Mouse (Mus musculus) myocyte (in vitro differentiated cells): ENCODE data around the gene Arhgef3. TPM values are rescaled to one million over a fixed set of nuclear protein-coding genes. Genes with fewer than 3 reads are reported as not detected.

Source experiments
- H3K27me3 ChIP-seq: one replicate; pipeline ENCODE4 v1.6.1; 2011; ENCODE audit not compliant: control insufficient read depth, insufficient read depth, insufficient read length
- H3K36me3 ChIP-seq: one replicate; pipeline ENCODE4 v1.6.1; 2011; ENCODE audit not compliant: control insufficient read depth, insufficient read depth
- H3K4me2 ChIP-seq: one replicate; pipeline ENCODE4 v1.6.1; 2011; ENCODE audit warnings: low read depth, control low read depth
- H3K4me3 ChIP-seq: one replicate; pipeline ENCODE4 v1.5.1; 2011; ENCODE audit warnings: mild to moderate bottlenecking, control low read depth, moderate library complexity
- H3K79me2 ChIP-seq: one replicate; pipeline ENCODE4 v1.6.1; 2011; ENCODE audit not compliant: control insufficient read depth, insufficient read depth
- H3ac ChIP-seq: one replicate; pipeline ENCODE4 v1.6.1; 2011; ENCODE audit not compliant: control insufficient read depth, insufficient read length
- CEBPB ChIP-seq: IDR thresholded peaks from 2 replicates; pipeline ENCODE4 v1.6.1; 2011; ENCODE audit warnings: mild to moderate bottlenecking, moderate library complexity; ENCODE audit not compliant: poor library complexity, insufficient read depth, severe bottlenecking
- E2F4 ChIP-seq: IDR thresholded peaks from one replicate; pipeline ENCODE4 v1.6.1; 2011; ENCODE audit warnings: mild to moderate bottlenecking, control low read depth, moderate library complexity; ENCODE audit not compliant: insufficient read depth
- MAX ChIP-seq: IDR thresholded peaks from one replicate; pipeline ENCODE4 v1.6.1; 2011; ENCODE audit warnings: low read depth, mild to moderate bottlenecking, control low read depth
- MYOD1 ChIP-seq, 3 experiments: IDR thresholded peaks; one replicate each; pipeline ENCODE4 v1.6.1; 2011; ENCODE audit warnings: control low read depth in 2 of 3, low read depth in 2 of 3, mild to moderate bottlenecking in 2 of 3, moderate library complexity in 1 of 3; ENCODE audit not compliant: insufficient read length in 2 of 3, control insufficient read depth in 1 of 3
- MYOG ChIP-seq, 3 experiments: IDR thresholded peaks; one replicate each; pipeline ENCODE4 v1.6.1; 2011; ENCODE audit warnings: control low read depth in 2 of 3, low read depth in 2 of 3, mild to moderate bottlenecking in 2 of 3; ENCODE audit not compliant: insufficient read length in 2 of 3, control insufficient read depth in 1 of 3, insufficient read depth in 1 of 3
- POLR2A ChIP-seq: IDR thresholded peaks from one replicate; pipeline ENCODE4 v1.6.1; 2011; ENCODE audit warnings: low read depth, mild to moderate bottlenecking, control low read depth, moderate library complexity; ENCODE audit not compliant: insufficient read length
- POLR2AphosphoS2 ChIP-seq: IDR thresholded peaks from one replicate; pipeline ENCODE4 v1.6.1; 2011; ENCODE audit warnings: low read depth, control low read depth; ENCODE audit not compliant: insufficient read length
- REST ChIP-seq: IDR thresholded peaks from one replicate; pipeline ENCODE4 v1.6.1; 2011; ENCODE audit warnings: mild to moderate bottlenecking, control low read depth, moderate library complexity; ENCODE audit not compliant: insufficient read depth, insufficient read length
- SRF ChIP-seq: IDR thresholded peaks from one replicate; pipeline ENCODE4 v1.6.1; 2011; ENCODE audit warnings: low read depth; ENCODE audit not compliant: control insufficient read depth, insufficient read length
- TCF12 ChIP-seq: IDR thresholded peaks from one replicate; pipeline ENCODE4 v1.6.1; 2011; ENCODE audit warnings: mild to moderate bottlenecking, control low read depth; ENCODE audit not compliant: poor library complexity, insufficient read depth, severe bottlenecking
- TCF3 ChIP-seq: IDR thresholded peaks from one replicate; pipeline ENCODE4 v1.6.1; 2011; ENCODE audit warnings: low read depth, control low read depth; ENCODE audit not compliant: insufficient read length
- USF1 ChIP-seq: IDR thresholded peaks from one replicate; pipeline ENCODE4 v1.6.1; 2011; ENCODE audit warnings: low read depth, mild to moderate bottlenecking, control low read depth, moderate library complexity
- polyA plus RNA-seq: library from polyadenylated mRNA; unstranded; fragments of >200 nt; fragmentation: generic; extraction: Trizol; gene quantifications from one replicate; pipeline ENCODE4 v1.2.1, GENCODE M21; 2012; ENCODE audit warnings: missing spikeins

Arhgef3 gene
- polyA plus RNA-seq, 1 experiment = 6.6 TPM

DNA sequence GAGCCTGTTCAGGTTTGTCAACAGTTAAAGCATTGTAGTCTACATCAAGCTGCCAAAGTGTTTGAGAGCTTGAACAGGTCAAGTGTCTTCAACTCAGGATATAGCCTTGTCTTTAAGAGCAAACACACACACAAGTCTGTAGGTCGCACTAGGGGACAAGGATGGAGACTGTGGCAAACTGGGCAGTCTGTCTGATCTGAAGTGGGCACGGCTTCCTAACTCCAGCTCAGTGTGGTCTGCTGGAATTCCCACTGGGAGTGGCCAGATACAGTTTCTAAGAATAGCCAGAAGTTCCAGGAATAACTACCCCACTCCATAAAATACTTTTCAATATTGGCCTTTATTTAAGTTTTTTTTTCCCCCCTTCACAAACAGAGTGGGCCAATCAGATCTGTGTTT is 38.2 kb upstream of the Arhgef3 start:
- Histone ChIP-seq H3K36me3 (no peaks in the 10 kb centered on the region), H3K79me2 (no peaks in the 10 kb centered on the region), H3K4me3 (no peak overlapping the region), H3K27me3 (no peaks in the 10 kb centered on the region), H3ac (no peak overlapping the region), H3K4me2 (peak overlapping the region; percentile 56)
- TF ChIP-seq MYOD1 (IDR thresholded peaks at IDR 0.05; ENCODE audit: control insufficient read depth in 1 of 3, insufficient read length in 2 of 3, low read depth in 2 of 3) (no peak), REST (no peak), USF1 (no peak), POLR2A (peak; percentile 22), E2F4 (no peak), TCF3 (no peak)

DNA sequence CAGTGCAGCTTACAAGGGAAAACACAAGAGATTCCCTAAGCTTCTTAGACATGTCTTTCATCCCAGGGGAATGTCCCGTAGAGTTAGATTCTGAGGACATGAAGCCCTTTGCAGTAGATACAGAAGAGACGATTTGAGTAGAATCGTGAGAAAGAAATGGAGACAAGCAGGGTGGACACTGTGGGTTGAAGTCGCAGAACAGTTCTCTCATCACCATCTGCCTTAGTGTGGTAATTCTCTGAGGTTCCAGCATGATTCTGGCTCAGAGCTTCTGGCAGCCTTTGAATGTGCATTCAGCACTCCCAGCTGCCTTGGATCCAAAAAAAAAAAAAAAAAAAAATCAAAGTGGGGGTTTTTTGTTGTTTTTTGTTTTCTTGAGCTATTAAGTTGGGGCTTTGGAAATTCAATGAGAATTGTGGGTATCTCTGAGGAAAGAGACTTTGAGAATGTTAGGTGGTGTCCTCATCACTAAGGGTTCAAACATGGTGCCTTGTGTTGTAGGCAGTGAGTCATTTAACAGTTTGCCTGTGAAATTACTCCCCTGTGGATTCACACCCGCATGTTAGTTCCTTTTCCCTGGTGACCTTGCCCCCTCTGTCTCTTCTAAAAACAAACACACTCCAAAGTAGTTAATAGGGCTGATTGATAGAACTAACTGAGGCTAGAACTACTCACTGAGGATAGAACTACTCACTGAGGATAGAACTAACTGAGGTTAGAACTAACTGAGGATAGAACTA is 33.0 kb upstream of the Arhgef3 start:
- Histone ChIP-seq H3K4me2 (no peak overlapping the region), H3K79me2 (no peaks in the 10 kb centered on the region), H3K4me3 (no peak overlapping the region), H3K36me3 (no peaks in the 10 kb centered on the region), H3K27me3 (no peaks in the 10 kb centered on the region), H3ac (no peak overlapping the region)
- TF ChIP-seq TCF3 = no peak
- TF ChIP-seq POLR2AphosphoS2 = no peak
- no peak for TF ChIP-seq E2F4
- no peak for TF ChIP-seq MYOG (IDR thresholded peaks at IDR 0.05; ENCODE audit: control insufficient read depth in 1 of 3, insufficient read depth in 1 of 3, insufficient read length in 2 of 3, low read depth in 2 of 3)
- no peak for TF ChIP-seq CEBPB
- no peak for TF ChIP-seq USF1
- no peak for TF ChIP-seq SRF
- TF ChIP-seq MYOD1 (IDR thresholded peaks at IDR 0.05; ENCODE audit: control insufficient read depth in 1 of 3, insufficient read length in 2 of 3, low read depth in 2 of 3) = no peak
- TF ChIP-seq REST = no peak

DNA sequence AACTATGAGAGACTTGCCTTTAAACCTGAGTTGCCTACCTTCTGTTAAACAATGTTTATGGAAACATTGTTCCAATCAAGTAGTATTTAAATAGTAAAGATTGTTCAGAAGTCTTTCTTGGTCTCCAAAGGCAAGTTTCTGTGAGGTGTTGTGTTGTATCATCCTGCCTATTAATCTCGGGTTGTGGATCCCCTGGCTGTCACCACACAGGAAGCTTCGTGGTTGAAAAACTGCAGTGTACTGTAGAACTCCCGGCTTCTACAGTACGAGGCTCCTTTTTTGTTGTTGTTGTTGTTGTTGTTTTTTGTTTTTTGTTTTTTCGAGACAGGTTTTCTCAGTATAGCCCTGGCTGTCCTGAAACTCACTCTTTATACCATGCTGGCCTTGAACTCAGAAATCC is 29.2 kb upstream of the Arhgef3 start:
- no peak overlapping the region for H3ac ChIP-seq
- no peaks in the 10 kb centered on the region for H3K79me2 ChIP-seq
- TF ChIP-seq POLR2A (no peak), CEBPB (no peak), SRF (no peak), TCF3 (no peak), MYOD1 (IDR thresholded peaks at IDR 0.05; ENCODE audit: control insufficient read depth in 1 of 3, insufficient read length in 2 of 3, low read depth in 2 of 3) (no peak), TCF12 (no peak), POLR2AphosphoS2 (no peak), REST (no peak), E2F4 (no peak), USF1 (no peak), MAX (no peak), MYOG (IDR thresholded peaks at IDR 0.05; ENCODE audit: control insufficient read depth in 1 of 3, insufficient read depth in 1 of 3, insufficient read length in 2 of 3, low read depth in 2 of 3) (no peak)
- no peak overlapping the region for H3K4me3 ChIP-seq
- H3K27me3 ChIP-seq = no peaks in the 10 kb centered on the region
- no peaks in the 10 kb centered on the region for H3K36me3 ChIP-seq
- no peak overlapping the region for H3K4me2 ChIP-seq

DNA sequence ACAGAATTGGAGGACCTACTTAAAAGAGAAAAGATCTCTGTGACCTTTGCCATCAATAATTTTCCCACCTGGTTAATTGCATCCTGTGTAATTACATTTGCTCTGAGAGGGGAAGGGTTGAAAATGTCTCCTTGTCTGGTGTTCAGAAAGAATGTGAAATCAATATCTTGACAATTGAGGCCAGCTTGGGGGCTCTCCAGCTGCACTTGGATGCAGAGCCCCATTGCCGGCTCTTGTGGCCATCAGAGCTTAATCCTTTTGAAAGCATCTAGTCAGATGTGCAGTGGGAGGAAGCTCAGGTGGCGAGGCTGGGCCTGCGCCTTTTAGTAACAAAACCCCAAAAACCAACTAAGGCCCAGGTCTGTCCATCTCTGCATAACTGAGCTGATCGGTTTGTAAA is 28.7 kb upstream of the Arhgef3 start:
- Histone ChIP-seq H3K4me2 (no peak overlapping the region), H3K4me3 (no peak overlapping the region), H3K27me3 (no peaks in the 10 kb centered on the region), H3K36me3 (no peaks in the 10 kb centered on the region), H3K79me2 (no peaks in the 10 kb centered on the region), H3ac (no peak overlapping the region)
- TF ChIP-seq SRF (no peak), TCF3 (no peak)

DNA sequence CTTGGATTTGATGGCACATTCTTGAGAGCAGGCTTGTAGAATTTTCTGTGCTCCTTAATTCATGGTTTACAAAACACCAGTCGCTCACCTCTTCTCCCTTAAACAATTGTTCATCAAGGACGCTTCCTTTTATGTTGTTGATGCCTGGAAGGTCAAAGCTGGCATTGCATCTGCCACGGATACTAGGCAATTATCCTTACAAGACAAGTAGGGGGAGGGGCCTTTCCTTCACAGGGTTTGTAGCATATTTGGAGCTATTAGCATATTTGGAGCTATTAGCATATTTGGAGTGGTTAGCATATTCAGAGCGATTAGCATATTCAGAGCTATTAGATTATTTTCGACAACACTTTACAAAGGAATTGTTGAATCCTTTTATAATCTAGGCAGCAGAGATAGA is 20.5 kb upstream of the Arhgef3 start:
- no peaks in the 10 kb centered on the region for H3K36me3 ChIP-seq
- TF ChIP-seq MYOG (IDR thresholded peaks at IDR 0.05; ENCODE audit: control insufficient read depth in 1 of 3, insufficient read depth in 1 of 3, insufficient read length in 2 of 3, low read depth in 2 of 3) (no peak), TCF12 (no peak), MYOD1 (IDR thresholded peaks at IDR 0.05; ENCODE audit: control insufficient read depth in 1 of 3, insufficient read length in 2 of 3, low read depth in 2 of 3) (no peak), POLR2A (no peak), USF1 (no peak), REST (no peak)
- no peaks in the 10 kb centered on the region for H3K27me3 ChIP-seq
- H3K4me2 ChIP-seq = no peak overlapping the region
- H3K79me2 ChIP-seq = no peaks in the 10 kb centered on the region
- no peak overlapping the region for H3ac ChIP-seq
- H3K4me3 ChIP-seq = no peak overlapping the region
